Mouse (Mus musculus): ENCODE results near the gene Fam53b.

GRCm38 (mm10) chr7:132777728-132778453 is 35.8 kb downstream of the Fam53b start:
- TF ChIP-seq CTCF (IDR thresholded peaks at IDR 0.05; ENCODE audit: low read depth) = no peak
- TF ChIP-seq EP300 (IDR thresholded peaks at IDR 0.05; ENCODE audit: low read depth) = peak; percentile 97
